Mouse (Mus musculus) megakaryocyte progenitor cell, adult 5-6 weeks (primary cell): ENCODE measurements around the gene Igtp. TPM values are rescaled to one million over a fixed set of nuclear protein-coding genes. Genes with fewer than 3 reads are reported as not detected.
"Not testable (repeated sequence)": the region's sequence is repeated elsewhere in the genome, so short reads cannot be mapped to it uniquely, and the experiment has no call there.

Experiments
- ATAC-seq: replicated peaks from 2 replicates; pipeline ENCODE4 v1.8.0; 2016; ENCODE audit warnings: mild to moderate bottlenecking, moderate TSS enrichment, inconsistent platforms; ENCODE audit not compliant: poor library complexity
- total RNA-seq, 2 experiments: library from RNA; stranded (forward) in 1 of 2; stranded (reverse) in 1 of 2; fragments of 157-497, 149-512 nt in 1 of 2; fragments of 200-1000 nt in 1 of 2; gene quantifications; 2 replicates each; pipeline versions ENCODE4 v1.2.3 to v1.2.4; 2015 to 2017

The Igtp gene
- 13.4 and 16.3 TPM in 2 replicates for total RNA-seq (2015)
- 8.6 and 9.6 TPM in 2 replicates for total RNA-seq (2017)

DNA sequence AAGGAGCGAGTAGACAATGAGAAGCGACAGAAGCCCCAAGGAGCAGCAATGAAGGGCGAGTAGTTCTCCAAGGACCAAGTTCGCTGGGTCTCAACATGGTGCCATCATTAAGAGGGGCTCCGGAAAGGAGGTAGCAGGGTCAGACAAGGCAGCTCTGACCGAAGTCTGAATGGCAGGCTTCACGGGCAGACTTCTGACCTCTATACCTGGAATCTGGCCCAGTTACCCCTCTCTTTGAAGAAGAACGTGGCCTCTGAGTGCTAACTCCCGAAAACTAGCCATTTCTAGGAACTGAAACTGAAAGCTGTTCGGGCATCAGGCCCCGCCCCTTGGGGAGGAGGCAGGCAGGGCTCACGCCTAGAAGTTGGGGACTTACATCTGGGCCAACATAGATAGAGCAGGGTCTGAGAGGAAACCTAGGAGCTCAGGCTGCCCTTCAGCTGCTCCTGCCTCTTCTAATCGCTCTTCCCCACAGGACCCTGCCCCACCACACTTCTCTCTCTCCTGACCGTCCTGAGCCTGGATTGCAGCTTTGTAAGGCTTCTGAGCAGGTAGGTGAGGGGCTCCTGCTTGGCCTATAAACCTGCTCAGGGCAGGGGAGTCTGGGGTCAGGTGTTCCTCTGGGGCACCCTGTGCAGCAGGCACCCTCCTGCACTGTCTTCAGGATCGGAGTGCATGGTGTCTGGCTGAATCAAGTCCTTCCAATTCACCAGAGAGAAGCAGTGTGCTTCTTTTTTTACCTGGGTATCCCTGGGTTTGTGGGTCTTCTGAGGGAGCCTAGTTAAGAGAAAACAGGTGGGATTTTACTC, at the start of gene Igtp, which contains the start of gene Irgm2:
Gene Igtp (plus strand): TSS at position 328 of the 809 bp plus-strand sequence.
Gene Irgm2 (plus strand): TSS at position 390 of the 809 bp plus-strand sequence.
- peak; percentile 98 for ATAC-seq

DNA sequence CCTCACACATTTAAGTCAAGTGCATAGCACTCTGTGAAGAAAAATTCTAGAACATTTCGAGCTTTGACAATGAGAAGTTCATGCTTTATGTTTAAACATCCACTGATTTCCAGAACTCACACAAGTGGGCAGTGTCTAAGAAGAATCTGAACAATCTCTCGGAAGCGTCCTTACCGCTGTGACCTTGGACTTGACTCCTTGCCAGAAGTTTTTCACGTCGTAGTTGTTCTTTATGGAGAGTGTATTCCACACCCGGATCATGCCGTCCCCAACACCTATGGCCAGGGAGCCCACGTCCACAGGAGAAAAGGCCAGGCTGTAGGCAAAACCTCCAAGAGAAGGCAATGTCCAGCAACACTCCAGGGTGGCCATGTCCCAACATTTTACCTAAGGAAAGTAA, 43.9 kb upstream of the Igtp start:
- ATAC-seq = no peak

DNA sequence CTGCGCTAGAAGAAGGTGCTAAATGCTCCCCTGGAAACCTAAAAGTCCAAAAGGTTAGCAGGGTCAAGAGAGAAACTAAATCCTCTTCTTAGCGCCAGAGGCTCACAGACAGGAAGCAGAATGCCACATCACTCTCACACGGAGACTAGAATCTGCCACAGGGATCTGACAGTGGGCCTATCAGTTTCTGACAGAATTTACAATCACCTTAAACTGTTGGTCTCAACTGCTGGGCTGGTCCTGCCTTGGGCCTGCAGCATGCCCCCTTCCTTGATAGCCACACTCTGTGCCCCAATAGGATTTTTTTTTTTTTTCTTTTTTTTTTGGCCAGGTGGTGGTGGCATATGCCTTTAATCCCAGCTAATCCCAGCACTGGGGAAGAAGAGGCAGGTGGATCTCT, 42.5 kb upstream of the Igtp start:
- ATAC-seq = peak; percentile 60

DNA sequence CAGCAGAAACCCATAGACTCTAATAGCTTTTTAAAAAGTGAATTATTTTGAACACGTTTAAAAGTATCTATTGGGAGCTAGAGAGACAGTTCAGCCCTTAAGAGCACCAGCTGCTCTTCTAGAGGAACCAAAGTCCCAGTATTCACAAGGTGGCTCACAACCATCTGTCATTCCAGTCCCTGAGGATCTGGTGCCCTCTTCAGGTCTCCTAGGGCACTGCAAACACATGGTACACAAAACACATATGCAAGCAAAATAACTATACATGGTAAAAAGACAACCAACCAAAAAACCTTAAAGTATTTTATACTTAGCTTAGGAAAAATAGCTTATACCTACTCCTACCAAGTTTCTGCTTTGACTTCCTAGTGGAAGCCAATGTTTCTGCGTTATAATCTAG, 34.3 kb upstream of the Igtp start:
- ATAC-seq = 0 out of 2 replicates have a peak, but pooled peaks have one; percentile 24

DNA sequence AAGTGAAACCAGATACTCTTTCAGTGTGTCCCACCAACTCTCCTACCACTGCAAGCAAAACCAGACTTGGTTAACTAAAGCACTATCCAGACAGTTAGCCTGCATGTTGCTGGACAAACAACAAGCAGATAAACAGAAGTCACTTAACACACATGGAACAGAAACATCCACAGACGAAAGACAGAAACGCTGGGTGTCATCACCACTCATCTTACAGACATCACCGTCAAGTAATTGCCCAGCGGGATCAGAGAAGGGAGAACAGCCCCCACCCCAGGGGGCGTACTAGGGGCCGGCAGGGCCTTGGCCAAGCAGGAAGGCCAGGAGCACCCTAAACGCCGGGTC, 31.6 kb upstream of the Igtp start:
- no peak for ATAC-seq

DNA sequence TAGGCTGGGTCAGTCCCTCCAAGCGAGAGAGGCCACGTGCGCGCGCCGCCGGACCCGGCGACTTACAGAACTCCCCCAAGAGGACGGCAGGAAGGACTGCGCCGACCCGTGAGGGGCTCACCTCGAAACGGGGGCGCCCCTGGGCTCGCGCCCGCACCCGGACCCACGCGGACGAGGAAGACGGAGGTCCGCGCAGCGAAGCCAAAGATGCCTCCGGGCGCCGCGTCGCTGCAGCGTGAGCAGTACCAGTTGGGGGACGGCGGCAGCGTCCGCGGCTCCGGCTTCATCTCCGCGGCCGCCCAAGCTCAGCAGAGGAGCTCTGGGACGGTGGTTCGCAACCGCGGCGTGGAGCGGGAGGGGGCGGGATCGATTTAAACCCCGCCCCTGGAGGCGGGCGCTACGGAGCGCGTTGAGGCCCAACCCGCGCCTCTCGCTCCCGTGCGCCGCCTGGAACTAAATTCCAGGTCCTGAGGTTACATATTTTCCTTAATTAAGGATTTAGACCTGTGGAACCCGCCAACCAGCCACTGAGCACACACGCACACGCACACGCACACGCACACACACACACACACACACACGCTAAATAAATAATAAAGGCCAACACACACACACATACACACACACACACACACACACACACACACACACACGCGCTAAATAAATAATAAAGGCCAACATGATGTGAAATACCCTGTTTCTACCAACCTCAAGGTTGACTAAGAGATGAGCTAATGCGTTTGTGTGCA, 31.0 kb upstream of the Igtp start, which contains the start of gene Gemin5:
Gene Gemin5 (minus strand): TSS at position 373 of the 749 bp plus-strand sequence.
- peak; percentile 82 for ATAC-seq

DNA sequence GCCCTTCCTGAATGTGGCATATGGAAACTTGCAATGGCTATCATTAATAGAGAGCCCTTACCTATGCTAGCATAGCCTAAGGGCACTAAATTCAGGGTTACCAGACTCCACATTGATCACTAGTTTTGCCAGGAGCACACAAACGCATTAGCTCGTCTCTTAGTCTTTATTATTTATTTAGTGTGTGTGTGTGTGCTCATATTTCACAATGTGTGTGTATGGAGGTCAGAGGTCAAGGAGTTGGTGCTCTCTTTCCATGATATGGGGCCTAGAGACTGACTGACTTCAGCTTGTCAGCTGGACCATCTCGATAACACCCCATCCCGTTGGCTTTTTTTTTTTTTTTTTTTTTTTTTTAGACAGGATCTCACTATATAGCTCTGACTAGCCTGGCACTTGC, 29.7 kb upstream of the Igtp start:
- ATAC-seq = no peak

DNA sequence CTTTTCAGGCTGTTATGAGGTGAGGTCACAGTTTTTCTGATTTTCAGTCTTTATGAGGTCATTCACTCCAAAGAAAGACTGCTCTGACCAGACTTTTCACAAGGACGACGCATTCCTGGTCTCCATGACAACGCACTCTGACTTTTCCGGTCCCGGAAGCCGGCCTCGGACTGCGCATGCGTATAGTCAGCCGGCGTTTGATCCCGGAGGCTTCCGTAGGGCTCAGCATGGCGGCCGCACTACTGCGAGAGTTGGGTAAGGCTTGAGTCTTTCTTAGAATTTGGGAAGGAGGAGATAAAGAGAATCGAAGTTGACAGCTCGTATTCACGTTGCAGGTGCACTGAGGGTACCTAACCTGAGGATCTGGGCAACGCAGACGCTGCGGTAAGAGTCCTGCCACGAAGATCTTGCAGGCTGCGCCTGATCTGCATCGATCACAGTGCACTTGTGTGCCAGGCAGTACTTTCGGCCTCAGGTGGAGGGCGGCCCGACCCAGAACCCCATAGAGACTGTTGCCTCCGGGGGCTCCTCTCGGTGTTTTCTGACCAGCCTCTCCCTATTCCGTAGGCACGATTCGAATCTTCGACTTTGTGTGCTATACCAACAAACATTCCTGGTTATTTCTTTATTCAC, 27.8 kb upstream of the Igtp start, which contains the start of gene Mrpl22:
Gene Mrpl22 (plus strand): TSS at position 203 of the 633 bp plus-strand sequence.
- peak; percentile 77 for ATAC-seq

DNA sequence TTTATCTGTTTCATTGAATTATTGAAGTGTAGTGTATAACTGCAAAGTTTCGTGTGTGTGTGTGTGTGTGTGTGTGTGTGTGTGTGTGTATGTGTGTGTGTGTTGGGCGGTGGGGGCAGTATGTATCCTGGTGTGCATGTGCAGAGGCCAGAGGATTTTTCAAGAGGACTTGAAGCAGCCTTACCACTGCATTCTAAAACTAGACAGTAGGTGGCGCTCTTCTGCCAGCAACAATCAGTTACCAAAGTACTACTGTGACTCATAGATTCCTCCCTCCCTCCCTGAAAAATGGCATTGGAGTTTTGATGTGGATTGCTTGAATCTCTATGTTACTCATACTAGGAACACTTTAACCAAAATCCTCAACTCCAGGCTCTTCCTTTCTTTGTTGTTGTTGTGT, 19.8 kb upstream of the Igtp start:
- ATAC-seq = peak; percentile 93

DNA sequence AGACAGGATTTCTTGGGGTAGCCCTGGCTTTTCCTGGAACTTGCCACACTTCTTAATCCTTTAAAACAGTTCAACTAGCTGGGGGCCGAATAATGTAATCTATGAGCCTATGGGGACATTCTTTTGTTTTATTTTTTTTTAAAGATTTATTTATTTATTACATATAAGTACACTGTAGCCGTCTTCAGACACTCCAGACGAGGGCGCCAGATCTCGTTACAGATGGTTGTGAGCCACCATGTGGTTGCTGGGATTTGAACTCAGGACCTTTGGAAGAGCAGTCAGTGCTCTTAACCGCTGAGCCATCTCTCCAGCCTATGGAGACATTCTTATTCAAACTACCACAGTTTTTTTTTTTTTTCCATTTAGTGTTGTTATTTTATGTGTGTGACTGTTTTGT, 19.4 kb upstream of the Igtp start:
- ATAC-seq = not testable (repeated sequence)

DNA sequence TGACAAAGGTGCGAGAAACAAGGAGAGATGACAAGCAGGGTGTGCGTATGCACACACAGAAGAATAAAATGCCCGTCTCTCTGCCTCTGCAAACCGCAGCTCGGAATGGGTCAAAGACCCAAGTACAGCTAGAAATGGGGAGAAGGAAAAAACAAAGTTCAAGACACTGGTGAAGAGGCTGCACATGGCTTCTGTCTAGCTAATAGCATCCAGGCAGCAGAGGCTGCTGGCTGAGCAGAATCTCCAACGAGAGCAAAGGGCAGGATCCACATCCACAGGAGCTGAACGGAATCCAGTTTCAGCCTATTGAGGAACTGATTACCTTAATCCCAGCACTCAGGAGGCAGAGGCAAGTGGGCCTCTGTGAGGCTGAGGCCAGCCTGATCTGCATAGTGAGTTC, 18.6 kb upstream of the Igtp start:
- ATAC-seq = no peak

DNA sequence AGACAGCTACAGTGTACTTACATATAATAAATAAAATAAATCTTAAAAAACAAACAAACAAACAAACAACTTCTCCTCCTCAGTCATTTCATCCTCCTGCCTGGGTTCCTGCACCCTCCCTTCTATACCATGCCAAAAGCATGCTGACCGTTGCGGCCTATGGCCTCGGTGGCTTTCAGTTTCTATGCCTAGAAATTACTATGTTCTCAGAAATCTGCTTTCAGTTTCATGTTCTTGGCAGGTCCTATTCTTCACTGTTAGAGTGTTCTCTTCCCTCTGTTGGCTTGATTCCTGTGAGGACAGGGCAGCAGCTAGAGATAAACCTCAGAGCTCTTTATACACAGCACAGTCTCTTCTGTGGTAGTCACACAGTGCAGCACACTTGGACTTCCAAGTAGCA, 15.8 kb upstream of the Igtp start:
- peak; percentile 59 for ATAC-seq

DNA sequence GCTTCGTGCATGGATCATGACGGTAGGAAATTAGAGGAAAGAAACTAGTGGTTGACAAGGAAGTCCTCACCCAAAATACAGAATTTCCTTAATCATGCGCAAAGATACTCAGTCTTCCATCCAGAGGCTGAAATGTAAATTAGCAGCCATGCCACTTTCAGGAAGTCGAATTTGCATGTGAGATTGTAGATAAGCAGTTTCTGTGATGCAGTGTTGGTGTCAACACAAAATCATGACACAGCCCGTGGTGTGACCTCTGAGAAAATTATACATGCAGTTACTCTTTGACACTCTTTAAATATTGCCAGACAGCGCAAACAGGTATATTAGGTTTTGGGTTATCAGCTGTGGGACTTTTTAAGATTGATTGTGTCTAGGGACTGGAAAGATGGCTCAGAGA, 9.7 kb upstream of the Igtp start:
- no peak for ATAC-seq

DNA sequence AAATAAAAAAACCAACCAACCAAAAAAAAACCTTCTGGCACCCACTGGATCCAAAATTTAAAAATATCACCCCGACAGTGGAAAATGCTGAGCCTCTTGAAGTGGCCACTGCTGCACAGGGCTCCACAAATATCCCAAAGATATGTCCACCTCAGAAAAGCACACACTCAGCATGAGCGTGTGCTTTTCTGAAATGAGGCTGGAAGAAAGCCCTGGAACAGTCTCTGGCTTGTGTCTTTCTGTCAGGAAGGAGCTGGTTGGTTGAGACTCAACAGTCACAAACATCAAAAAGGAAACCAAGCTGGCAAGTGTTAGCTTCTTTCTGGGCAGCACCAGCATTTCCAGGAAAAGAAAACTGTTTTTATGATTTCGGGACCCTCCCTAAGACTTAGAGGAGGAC, 6.0 kb upstream of the Igtp start:
- ATAC-seq = no peak

DNA sequence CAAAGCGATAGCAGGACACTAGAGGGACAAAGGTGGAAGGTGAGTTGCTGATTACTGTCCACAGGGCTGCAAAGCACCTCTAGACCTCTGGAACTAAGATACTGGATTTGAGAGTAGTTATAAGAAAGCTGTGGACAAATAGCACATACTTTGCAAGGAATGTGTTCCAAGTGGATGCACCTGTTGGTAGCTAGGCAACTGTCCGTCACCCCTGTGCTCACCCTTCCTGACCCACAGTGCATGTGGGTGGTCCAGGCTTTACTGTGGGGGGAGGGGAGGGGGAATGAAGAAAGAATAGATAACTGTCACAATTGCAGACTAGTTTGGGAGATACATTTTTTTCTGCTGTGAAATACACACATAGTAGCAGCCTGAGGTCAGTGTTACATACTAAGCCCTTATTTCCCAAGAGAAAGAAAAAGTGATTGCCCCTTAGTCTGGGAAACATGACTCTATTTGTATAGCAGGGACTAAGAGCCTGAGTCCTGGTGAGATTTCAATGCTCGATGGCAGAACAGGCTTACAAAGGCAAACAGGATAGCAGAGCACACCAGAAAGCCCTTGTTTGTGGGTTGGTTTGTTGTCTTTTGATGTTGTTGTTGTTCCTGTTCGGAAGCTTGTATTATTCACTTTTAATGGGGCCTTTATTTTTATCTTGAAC, 5.4 kb upstream of the Igtp start:
- no peak for ATAC-seq

DNA sequence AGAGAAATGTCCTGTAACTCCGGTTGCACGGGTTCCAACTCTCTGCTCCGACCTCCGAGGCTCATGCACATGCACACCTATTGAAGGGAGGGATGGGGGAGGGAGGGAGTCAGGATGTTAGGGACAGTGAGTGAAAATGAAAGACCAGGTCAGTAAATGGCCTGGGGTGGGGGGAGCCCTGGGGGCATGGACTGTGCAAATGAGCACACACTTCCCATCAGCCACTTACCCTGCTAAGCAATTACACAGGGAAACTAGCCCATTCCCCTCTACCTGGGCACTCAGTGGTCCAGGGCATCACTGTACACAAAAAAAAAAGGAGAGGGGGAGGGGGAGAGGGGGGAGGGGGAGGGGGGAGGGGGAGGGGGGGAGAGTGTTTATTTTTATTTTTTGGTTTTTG, 693 bp upstream of the Igtp start:
- ATAC-seq = no peak

DNA sequence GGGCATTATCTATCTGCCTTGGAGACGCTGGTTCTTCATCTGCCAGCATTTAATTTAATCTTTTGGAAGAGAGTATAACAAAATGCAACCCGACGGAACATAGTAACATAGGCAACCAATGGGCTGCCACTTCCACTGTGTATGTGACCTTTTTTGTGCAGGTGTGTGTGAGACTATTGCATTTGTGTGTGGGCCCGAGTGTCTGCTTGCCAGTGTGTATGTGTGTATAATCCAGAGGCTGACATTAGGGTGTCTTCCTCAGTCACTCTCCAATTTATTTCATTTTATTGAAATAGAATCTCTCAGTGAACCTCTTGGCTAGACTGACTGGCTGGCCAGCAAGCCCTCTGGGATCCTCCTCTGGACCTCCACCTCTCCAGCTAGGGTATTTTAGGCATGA, 870 bp downstream of the Igtp start:
- no peak for ATAC-seq

DNA sequence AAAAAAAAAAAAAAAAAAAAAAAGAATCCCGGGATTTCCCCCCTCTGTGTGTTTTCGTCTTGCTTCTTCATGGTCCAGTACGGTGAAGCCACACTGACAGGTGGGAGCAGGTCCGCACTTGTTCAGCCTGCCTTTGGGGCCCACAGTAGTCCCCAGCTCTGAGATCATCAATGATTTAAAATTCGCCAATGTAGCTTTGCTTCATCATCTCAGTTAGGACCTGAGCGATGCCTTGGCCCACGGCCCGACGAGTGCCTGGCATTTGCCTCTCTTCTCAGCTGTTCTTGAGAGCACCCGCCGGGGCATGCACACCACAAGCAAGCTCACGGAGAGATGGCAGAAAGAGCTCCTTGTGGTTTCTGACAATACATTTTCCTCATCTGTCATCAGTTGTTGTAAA, 1.7 kb downstream of the Igtp start:
- no peak for ATAC-seq

DNA sequence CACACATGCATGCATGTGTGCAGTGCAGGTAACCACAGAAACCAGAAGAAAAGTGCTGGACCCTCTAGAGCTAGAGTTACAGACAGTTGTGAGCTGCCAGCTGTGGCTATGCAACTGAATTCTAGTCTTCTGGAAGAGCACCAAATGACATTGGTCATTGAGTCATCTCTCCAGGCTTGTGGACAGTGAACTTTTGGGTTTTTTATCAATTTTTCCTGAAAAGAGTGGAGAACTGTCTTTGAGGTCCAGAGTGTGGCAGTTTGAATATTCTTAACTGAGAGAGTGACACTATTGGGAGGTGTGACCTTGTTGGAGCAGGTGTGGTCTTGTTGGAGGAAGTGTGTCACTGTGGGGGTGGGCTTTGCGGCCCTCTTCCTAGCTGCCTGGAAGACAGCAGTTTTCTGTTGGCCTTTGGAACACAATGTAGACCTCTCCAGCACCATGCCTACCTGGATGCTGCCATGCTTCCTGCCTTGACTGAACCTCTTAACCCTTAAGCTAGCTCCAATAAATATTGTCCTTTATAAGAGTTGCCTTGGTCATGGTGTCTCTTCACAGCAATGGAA, 11.0 kb downstream of the Igtp start:
- ATAC-seq = no peak

DNA sequence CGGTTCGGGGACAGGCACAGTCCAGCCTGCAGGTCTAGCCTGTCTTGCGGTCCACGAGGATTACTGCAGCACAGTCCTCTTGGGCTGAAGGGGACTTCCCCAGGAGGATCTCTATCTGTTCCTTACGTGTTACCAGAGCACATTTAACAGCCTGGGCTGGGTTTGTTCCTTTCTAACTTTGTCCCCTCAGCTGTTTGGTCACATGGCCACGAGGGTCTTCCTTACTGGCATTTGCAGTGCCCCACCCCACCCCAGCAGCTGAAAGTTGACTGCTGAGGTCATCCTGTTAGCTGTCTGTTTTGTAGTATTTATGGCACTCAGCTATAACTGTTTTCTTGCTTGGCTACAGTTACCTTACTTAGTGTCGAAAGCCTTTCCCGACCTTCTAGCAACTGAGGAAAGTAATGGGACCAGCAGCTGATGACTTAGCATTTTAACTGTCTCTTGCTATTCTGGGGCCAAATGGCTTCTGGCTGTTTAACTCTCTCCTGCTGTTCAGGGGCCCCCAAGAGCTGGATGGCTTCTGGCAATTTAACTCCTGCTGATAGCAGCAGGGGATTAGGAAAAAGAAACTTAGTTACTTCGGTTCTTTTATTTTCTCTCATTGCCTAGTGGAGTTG, 11.8 kb downstream of the Igtp start:
- peak; percentile 24 for ATAC-seq
